Mouse (Mus musculus) spleen, postnatal 4 days (tissue): Measurements from ENCODE around the gene Mtch2.
"Not testable (repeated sequence)": the region's sequence is repeated elsewhere in the genome, so short reads cannot be mapped to it uniquely, and the experiment has no call there.

Experiments used
- DNase-seq, 2 experiments: peaks; one replicate each; pipeline ENCODE4 v3.0.0; 2022; ENCODE audit warnings: low spot score in 2 of 2

Mtch2 gene

DNA sequence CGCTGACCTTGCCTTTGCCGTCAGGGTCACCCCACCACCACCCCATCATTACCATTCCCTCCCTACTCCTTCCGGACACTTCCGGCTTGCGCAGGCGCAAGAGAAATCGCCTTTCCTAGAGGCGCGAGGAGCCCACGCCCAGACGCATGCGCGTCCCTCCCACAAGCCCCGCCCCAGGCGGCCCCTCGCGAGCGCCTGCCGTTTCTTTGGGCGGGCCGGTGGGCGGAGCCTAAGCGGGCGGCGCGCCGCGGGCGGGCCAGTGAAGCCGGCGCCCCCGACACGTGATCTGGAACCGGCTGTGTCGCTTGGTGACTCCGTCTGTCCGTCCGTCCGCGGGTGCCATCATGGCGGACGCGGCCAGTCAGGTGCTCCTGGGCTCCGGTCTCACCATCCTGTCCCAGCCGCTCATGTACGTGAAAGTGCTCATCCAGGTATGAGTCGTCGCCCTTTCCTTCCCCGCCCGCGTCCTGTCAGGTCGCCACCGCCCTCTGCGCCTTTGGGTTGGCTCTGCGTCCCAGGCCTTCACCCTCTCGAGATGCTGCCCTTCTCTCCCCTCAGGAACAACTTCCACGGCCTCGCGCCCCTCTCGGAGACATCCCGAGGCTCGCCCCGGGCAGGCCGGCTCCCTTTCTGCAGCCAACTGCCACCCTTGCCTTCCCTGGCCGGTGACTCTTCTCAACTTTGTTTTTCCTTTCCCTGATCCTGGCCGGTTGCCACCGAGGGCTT is at the start of gene Mtch2:
Mtch2 (plus strand) TSS at position 201 of the 726 bp plus-strand sequence.
- DNase-seq: peak; percentile 99

DNA sequence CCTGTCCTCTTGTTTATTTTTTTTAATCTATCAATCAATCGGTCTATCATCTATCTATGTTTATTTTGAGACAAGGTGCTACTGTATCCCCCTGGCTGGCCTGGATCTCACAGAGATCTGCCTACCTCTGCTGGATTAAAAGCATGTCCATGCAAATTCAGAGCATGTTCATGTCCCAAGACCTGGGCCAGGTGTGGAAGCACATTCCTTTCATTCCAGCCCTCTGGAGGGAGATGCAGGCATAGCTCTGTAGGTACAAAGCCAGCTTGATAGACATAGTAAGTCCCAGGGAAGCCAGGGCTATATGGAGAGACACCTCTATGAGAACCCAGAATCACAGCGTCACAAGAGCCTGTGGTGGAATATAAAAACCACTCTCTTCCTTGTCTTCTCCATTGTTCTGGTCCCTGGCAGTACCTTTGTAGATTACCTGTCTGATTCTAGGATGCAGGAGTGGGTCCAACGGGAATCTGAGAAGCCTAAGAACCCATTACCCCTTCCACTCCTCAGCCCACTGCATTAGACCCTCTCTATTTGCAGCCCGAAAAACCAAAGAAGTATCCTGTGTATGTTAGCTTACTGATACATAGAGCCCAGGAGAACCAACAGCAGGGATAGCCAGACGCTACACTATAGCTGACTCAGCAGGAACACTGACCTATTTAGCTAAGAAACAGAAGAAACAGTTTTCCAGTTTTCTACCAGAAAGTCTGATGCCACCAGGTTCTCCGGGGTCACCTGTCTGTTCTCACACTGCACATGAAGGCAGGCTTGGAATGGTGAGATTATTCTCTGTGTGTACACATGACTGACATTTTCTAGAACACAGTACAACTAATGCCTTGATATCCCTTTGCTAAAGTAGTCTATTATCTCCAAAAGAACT is 38.5 kb upstream of the Mtch2 start:
- DNase-seq: no peak

DNA sequence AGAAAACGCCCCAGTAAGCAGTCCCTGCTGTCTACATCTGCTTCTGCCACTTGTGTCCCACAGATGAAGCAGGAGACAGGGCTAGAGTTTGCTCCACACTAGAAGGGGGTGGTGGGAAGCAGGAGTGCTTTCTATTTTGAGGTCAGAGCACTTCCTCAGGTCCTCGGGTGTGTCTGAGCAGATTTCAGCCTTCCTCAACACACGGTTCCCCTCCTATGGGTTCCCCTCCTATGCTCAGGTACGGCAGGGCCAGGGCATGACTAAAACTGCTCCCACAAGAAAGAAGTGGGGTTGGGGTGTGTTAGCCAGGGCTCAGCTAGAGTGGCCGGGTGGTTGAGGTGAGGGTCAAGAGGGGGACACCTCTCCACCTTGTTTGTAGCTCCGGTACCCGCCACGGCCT is 36.2 kb upstream of the Mtch2 start:
- no peak for DNase-seq

GRCm38 (mm10) chr2:90815266-90815665 is 31.7 kb upstream of the Mtch2 start:
- no peak for DNase-seq

DNA sequence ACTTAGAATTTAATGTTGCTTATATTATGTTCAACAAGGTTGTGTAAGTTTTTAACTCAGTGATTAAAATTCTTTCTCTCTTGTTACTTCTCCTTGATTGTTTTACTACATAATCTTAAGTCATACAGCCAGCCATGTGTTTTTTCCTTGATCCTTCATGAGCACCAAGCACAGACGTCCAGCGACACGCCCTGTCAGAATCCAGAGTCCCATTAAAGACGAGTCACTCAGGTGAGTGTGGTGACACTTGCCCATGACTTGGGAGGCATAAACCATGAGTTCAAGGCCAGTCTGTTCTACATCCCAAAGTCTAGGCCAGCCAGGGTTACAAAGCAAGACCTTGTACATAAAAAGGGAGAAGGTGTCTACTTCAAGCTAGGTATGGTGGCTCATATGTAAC is 30.8 kb upstream of the Mtch2 start:
- DNase-seq: no peak

- no peak for DNase-seq
Measured at GRCm38 (mm10) chr2:90818710-90819109, 28.2 kb upstream of the Mtch2 start.

GRCm38 (mm10) chr2:90820894-90821293 is 26.1 kb upstream of the Mtch2 start:
- no peak for DNase-seq

DNA sequence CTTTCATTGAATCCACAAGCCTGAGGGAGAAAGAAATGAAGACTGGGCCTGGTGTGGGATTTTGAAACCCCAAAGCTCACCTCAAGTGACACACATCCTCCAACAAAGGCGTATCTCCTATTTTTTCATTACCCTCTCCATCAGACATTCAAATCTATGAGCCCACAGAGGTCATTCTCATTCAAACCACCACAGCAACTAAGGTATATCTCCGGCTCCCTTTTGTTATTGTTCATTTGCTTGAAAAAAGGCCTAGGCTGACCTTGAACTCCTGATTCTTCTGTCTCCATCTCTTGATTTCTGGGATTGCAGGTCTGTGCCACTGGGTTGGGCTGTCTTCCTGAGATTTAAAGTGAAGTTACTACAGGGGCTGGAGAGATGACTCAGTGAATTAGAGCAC is 24.0 kb upstream of the Mtch2 start:
- no peak for DNase-seq

DNA sequence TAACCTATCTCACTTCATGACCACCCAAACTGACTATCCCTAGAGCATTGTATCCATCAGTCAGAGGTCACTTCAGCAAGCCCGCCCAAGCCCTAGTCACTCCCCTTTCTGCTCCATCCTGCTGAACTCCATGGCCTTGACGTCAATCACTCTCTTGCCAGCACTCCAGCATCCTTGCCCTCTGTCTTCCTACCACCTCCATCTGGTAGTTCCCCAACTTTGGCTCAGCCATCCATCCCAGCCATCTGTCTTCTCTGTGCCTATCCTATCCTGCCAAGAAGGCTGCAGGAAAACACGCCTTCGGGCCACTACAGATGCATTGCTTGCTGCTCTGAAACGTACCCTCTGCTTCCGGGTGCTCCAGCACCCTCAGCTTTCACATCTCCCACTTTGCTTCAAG is 23.2 kb upstream of the Mtch2 start:
- no peak for DNase-seq

GRCm38 (mm10) chr2:90824528-90824927 is 22.4 kb upstream of the Mtch2 start:
- not testable (repeated sequence) for DNase-seq

DNA sequence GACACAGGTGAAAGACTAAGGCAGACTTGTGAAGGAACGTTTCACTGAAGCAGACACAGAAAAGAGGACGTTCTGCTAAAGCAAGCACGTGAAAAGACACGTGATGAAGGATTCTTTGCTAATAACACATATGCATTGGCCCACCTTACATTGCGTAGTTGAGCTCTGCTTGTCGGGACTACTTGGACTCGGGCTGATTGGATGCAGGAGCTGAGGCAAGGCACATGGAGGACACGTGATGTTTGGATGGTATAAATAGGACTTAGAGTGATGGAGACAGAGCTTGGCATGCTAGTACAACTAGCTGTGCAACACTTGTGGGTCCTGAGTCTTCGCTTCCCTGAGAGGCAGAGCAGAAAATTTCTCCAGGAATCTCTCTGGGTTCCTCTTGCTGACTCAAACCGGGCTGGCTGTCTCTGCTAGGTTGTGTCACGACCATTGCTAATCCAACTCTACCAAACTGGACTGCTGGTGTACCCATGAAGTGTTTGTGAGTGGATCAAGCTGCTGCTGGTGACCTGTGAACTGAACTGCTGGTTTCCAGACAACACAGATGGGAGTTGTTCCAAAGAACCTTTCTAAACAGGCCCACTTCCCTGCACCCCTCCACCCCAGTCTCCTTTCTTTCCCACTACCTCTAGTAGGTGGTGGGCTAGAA is 21.3 kb upstream of the Mtch2 start:
- no peak for DNase-seq

DNA sequence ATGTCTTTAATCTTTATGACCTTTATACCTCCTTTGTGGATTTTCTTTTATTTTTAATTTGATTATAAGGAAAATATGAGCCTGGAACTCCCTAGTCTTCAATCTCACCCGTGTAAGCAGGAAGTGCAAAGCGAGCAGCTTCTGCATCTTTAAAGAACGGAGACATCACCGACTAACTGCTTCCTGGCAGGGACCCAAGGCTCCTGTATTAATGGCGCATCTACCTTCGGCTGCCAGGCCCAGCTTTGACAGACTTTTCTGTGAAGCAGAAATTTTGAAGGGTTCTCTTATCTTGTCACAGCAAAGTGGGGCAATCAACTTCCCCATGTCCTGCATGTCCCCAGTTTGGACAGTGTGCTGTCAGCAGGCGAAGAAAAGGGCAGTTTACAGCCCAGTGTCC is 18.2 kb upstream of the Mtch2 start:
- DNase-seq: peak in 1 of 2 experiments; percentile 23

DNA sequence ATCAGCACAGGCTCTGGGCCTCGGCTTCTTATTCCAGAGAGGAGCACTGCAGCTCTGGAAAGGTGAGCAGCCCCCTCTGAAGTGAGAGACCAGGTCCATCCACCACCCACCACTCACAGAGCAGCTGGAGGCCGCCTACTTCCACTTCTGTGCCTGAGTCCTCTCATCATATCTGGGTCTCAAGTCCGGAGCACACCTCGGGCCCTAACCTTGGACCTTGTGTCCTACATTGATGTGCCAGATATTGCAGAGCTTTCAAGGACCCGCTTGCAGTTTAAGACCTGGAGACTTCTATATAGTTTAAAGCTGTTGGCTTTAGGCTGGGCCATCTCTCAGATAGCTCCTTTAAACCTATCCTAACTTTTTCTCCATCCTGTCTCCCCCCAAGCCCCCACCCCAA is 13.5 kb upstream of the Mtch2 start:
- DNase-seq: no peak

DNA sequence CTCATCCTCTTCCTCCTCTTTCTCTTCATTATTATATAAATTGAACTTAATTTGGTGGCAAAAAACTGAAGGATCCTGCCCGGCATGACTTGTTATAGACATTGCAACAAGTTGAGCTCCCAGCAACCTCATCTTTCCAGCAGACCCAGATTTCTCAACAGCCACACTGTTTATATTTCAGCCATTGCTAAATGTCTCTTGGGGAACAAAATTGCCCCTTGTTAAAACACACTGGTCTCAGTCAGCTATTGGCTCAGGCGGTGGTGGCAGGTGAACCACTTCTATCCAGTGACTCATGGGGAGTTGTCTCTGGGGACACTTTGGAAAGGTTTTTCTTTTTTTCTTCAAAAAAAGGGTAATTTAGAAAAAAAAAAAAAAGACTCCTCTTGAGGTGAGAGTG is 8.3 kb upstream of the Mtch2 start:
- DNase-seq: no peak

DNA sequence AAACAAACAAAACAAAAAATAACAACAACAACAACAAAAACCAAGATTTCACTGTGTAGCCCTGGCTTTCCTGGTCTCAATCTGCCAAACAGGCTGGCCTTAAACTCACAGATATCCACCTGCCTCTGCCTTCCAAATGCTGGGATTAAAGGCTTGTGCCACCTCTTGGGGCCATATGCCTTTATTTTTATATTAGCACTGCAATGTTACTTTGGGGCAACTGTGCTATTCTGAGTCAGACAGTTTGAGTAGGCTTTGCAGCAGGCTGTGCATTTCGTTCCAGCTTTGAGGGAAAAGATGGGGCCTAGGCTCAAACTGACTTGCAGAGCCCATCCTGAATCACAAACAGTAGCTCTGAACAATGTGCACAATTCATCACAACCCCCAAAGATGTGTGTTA is 3.3 kb upstream of the Mtch2 start:
- DNase-seq: no peak

GRCm38 (mm10) chr2:90844262-90844661 is 2.7 kb upstream of the Mtch2 start:
- DNase-seq: no peak

- DNase-seq: no peak
Measured at GRCm38 (mm10) chr2:90845234-90845633, 1.7 kb upstream of the Mtch2 start.

- no peak for DNase-seq
Measured at GRCm38 (mm10) chr2:90846171-90846570, 784 bp upstream of the Mtch2 start.

GRCm38 (mm10) chr2:90846597-90846954 is 379 bp upstream of the Mtch2 start:
- DNase-seq: peak in 1 of 2 experiments; percentile 63

- DNase-seq: no peak
Measured at GRCm38 (mm10) chr2:90847681-90848050, 711 bp downstream of the Mtch2 start.

DNA sequence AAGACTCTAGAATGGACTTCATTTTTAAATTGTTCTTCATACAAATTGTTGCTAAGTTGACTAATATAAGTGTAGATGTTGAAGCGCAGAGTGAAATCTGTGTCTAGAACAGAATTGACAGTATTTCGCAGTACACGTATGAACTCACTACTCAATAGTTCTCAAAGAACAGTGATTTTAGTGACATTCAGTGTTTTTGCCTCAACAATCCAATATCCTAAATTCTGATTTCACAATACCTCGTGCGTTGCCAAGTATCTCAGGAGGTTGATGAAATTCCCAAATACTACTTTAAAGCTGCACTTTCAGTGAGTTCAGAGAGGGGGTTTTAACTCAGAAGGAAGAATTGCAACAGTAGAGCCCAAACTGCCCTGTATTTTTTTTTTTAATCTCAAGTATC is 1.4 kb downstream of the Mtch2 start:
- DNase-seq: no peak

DNA sequence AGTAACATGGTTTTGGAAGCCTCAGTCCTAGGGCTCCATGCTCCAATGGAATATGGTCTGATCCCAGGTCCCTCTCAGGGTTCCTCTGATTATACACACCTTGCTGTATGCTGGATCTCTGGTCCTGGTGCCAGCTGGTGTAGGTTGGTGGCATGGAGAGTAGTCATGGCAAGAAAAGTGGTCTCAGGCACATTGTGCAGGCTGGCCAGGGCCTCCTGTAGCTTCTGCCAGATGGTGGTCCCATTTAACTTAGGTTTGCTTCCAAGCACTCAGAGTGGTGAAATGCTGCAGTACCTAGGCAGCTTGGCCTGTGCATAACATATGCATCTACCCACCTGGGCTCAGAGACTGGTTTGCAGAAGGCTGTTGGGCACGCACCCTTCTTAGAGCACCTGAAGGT is 3.4 kb downstream of the Mtch2 start:
- DNase-seq: no peak

- no peak for DNase-seq
Measured at GRCm38 (mm10) chr2:90861486-90861885, 14.5 kb downstream of the Mtch2 start.
